Mouse (Mus musculus) lung, embryonic 16.5 days (tissue): ENCODE data around the gene Fcer1g. TPM values are rescaled to one million over a fixed set of nuclear protein-coding genes. Genes with fewer than 3 reads are reported as not detected.
A peak's percentile ranks its signal among the peaks of the same experiment; 100 is the strongest.

ENCODE experiments used
- ATAC-seq: fragments of 200-750 bp; cut with Nextera tagmentation; 2 replicates; pipeline ENCODE4 v1.8.0; 2017; ENCODE audit warnings: low read depth, mild to moderate bottlenecking, moderate library complexity
- H3K27ac ChIP-seq: fragments of 300-500 bp; sonication (generic); 2 replicates; pipeline ENCODE4 v1.5.1; 2014; ENCODE audit warnings: mild to moderate bottlenecking, control low read depth, low read length
- H3K27me3 ChIP-seq: fragments of 300-500 bp; sonication (generic); 2 replicates; pipeline ENCODE4 v1.6.1; 2014; ENCODE audit warnings: low read depth, low read length, mixed read lengths; ENCODE audit not compliant: control insufficient read depth, insufficient read depth
- H3K36me3 ChIP-seq: fragments of 300-500 bp; sonication (generic); 2 replicates; pipeline ENCODE4 v1.6.1; 2014; ENCODE audit warnings: low read length; ENCODE audit not compliant: control insufficient read depth, insufficient read depth
- H3K4me1 ChIP-seq: fragments of 300-500 bp; sonication (generic); replicated peaks from 2 replicates; pipeline ENCODE4 v1.6.1; 2014; ENCODE audit warnings: low read length, mixed read lengths; ENCODE audit not compliant: control insufficient read depth, insufficient read depth
- H3K4me2 ChIP-seq: fragments of 300-500 bp; sonication (generic); 2 replicates; pipeline ENCODE4 v1.6.1; 2014; ENCODE audit warnings: low read depth, low read length, control low read depth
- H3K4me3 ChIP-seq: fragments of 300-500 bp; sonication (generic); 2 replicates; pipeline ENCODE4 v1.5.1; 2014; ENCODE audit warnings: mild to moderate bottlenecking, low read length, control low read depth
- H3K9ac ChIP-seq: fragments of 300-500 bp; sonication (generic); 2 replicates; pipeline ENCODE4 v1.6.1; 2014; ENCODE audit warnings: low read length, control low read depth
- H3K9me3 ChIP-seq: fragments of 300-500 bp; sonication (generic); 2 replicates; pipeline ENCODE4 v1.6.1; 2016; ENCODE audit warnings: low read length; ENCODE audit not compliant: control insufficient read depth
- WGBS: fragments of 180-500 bp; shearing (Covaris S2); extraction: QIAGEN DNeasy Blood & Tissue Kit; methylation state at CpG from one replicate; pipeline ENCODE4 v1.1.7; 2014; 5-methylcytosine and 5-hydroxymethylcytosine counted together
- polyA plus RNA-seq: library from polyadenylated mRNA; unstranded; fragments of >200 nt; fragmentation: Nextera tagmentation; extraction: Ambion mirVana; gene quantifications from 2 replicates; pipeline ENCODE4 v1.2.1, GENCODE M21; 2015

Fcer1g gene
- polyA plus RNA-seq, 1 experiment from 2014 or later = 52.8 TPM

- H3K4me1 ChIP-seq = peaks cover 27% of the 10 kb centered on the region
- no peak overlapping the region for H3K4me2 ChIP-seq
- no peak overlapping the region for H3K4me3 ChIP-seq
- WGBS = 81% methylated on average over 9 of the region's 9 CpGs
- H3K9me3 ChIP-seq = no peaks in the 10 kb centered on the region
- ATAC-seq = no peak
- H3K27me3 ChIP-seq = no peaks in the 10 kb centered on the region
- no peak overlapping the region for H3K27ac ChIP-seq
- H3K9ac ChIP-seq = no peak overlapping the region
- no peaks in the 10 kb centered on the region for H3K36me3 ChIP-seq
Measured at GRCm38 (mm10) chr1:171257781-171258180, 23.6 kb upstream of the Fcer1g start.

- Histone ChIP-seq H3K27me3 (no peaks in the 10 kb centered on the region), H3K9ac (no peak overlapping the region), H3K36me3 (no peaks in the 10 kb centered on the region), H3K9me3 (no peaks in the 10 kb centered on the region), H3K4me2 (no peak overlapping the region), H3K4me1 (peaks cover 24% of the 10 kb centered on the region), H3K27ac (no peak overlapping the region), H3K4me3 (no peak overlapping the region)
- 56% methylated on average over 15 of the region's 15 CpGs for WGBS
- ATAC-seq = no peak
Measured at GRCm38 (mm10) chr1:171256937-171257548, 22.9 kb upstream of the Fcer1g start.

- Histone ChIP-seq H3K9me3 (no peaks in the 10 kb centered on the region), H3K4me2 (no peak overlapping the region), H3K27me3 (no peaks in the 10 kb centered on the region), H3K36me3 (no peaks in the 10 kb centered on the region), H3K4me3 (no peak overlapping the region), H3K4me1 (peaks cover 22% of the 10 kb centered on the region), H3K9ac (no peak overlapping the region), H3K27ac (no peak overlapping the region)
- no peak for ATAC-seq
- 86% methylated on average over 24 of the region's 24 CpGs for WGBS
Measured at GRCm38 (mm10) chr1:171256095-171256818, 22.1 kb upstream of the Fcer1g start.

GRCm38 (mm10) chr1:171252415-171252814 is 18.2 kb upstream of the Fcer1g start:
- Histone ChIP-seq H3K9ac (peak overlapping the region; percentile 34), H3K27me3 (no peaks in the 10 kb centered on the region), H3K36me3 (no peaks in the 10 kb centered on the region), H3K4me2 (peak overlapping the region; percentile 60; the same call in 1 of the 2 replicates), H3K4me3 (0 out of 2 replicates have a peak overlapping the region, but pooled peaks have one; percentile 42), H3K27ac (peak overlapping the region; percentile 96), H3K4me1 (peaks cover 39% of the 10 kb centered on the region), H3K9me3 (no peaks in the 10 kb centered on the region)
- 44% methylated on average over 17 of the region's 17 CpGs for WGBS
- no peak for ATAC-seq

DNA sequence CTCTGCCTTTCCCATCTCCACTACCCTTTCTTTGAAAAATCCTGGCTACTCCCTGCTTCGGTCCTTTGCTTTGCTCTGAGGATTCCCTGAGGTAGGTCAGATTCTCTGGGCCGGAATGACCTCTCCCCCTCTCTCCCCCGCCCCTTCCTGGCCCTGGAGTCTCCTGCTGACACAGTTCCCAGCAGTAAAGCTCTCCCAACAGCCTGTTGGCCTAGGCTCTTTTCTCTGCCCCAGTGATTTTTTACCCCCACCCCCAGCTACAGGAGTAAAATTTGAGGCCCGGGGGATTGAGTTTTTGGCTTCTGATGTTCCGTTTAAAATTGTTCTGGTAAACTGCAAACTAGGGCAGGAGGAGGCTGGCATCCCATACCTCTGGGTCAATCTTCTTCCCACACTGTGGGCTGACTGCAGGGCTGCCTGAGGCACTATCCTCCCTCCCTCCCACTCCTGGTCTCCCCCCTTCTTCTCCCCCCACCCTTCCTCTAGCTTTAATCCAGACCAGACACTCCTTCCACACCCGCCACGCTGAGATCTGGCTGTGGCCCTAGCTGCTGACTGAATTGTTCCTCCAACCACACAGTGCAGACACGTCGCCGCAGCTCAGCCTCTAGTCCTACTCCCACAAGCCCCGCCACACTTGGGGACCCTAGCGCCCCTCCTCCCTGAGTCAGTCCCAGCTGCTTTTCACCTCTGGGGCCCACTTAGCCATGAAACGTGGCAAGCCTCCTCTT is 17.6 kb upstream of the Fcer1g start:
- H3K4me1 ChIP-seq = peaks cover 39% of the 10 kb centered on the region
- H3K4me2 ChIP-seq = peak overlapping the region; percentile 60
- H3K9me3 ChIP-seq = no peaks in the 10 kb centered on the region
- peak; percentile 46 for ATAC-seq
- H3K27ac ChIP-seq = peak overlapping the region; percentile 96
- H3K27me3 ChIP-seq = no peaks in the 10 kb centered on the region
- 16% methylated on average over 13 of the region's 13 CpGs for WGBS
- H3K9ac ChIP-seq = peak overlapping the region; percentile 34
- H3K4me3 ChIP-seq = peak overlapping the region; percentile 42
- H3K36me3 ChIP-seq = no peaks in the 10 kb centered on the region

GRCm38 (mm10) chr1:171250680-171251593 is 16.8 kb upstream of the Fcer1g start, which contains the start of gene Ndufs2:
Gene Ndufs2, minus strand, starts transcription at chr1:171251388.
- Histone ChIP-seq H3K9ac (peak within 1 kb of the TSS; percentile 34), H3K4me3 (peak within 1 kb of the TSS; percentile 42), H3K4me1 (peaks cover 43% of the 10 kb centered on the region), H3K4me2 (peak within 1 kb of the TSS; percentile 60), H3K27ac (peak within 1 kb of the TSS; percentile 96), H3K36me3 (no peaks in the 10 kb centered on the region), H3K27me3 (no peaks in the 10 kb centered on the region), H3K9me3 (no peaks in the 10 kb centered on the region)
- ATAC-seq = no peak
- WGBS = 19% methylated on average over 26 of the region's 26 CpGs

DNA sequence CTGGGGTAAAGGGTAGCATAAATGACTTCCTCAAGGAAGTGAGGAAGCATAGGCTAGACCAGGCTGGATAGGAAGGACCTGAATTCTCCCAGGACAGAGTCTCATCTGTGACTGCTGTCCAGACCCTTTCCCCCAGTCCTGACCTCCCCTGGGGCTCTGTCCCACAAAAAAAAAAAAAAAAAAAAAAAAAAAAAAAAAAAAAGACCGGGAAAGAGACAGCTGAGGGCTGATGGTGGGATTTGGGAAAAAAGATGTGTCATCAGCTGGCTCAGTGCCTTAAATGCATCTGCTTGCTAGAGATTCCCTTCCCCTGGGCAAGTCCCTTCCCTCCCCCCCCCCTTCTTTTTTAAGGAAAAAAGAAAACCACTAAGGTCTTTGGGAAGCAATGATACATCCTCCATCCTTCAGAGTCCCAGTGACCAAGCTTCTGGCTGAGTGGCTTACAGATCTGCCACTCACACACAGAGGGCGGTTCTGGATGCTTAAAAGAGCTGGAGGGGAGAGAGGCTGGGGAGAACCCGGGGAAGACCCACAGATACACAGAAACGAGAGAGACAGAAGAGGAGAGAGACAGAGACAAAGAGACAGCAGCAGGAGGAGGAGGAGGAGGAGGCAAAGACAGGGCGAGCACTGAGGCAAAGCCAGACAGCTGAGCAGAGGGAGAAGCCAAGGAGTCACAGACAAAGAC is 15.9 kb upstream of the Fcer1g start, which contains the start of gene Adamts4:
Gene Adamts4, plus strand, starts transcription at position 509 of the 688 bp plus-strand sequence.
- no peaks in the 10 kb centered on the region for H3K9me3 ChIP-seq
- H3K27ac ChIP-seq = peak within 1 kb of the TSS; percentile 96
- peak within 1 kb of the TSS; percentile 60 for H3K4me2 ChIP-seq
- no peaks in the 10 kb centered on the region for H3K27me3 ChIP-seq
- 14% methylated on average over 5 of the region's 5 CpGs for WGBS
- peaks cover 2% of the 10 kb centered on the region; the same call in 1 of the 2 replicates for H3K36me3 ChIP-seq
- H3K4me1 ChIP-seq = peaks cover 48% of the 10 kb centered on the region
- ATAC-seq = no peak
- peak within 1 kb of the TSS; percentile 42 for H3K4me3 ChIP-seq
- H3K9ac ChIP-seq = peak within 1 kb of the TSS; percentile 34
